ENCODE assay signal across 14 mouse cellular contexts in the genomic region with DNA sequence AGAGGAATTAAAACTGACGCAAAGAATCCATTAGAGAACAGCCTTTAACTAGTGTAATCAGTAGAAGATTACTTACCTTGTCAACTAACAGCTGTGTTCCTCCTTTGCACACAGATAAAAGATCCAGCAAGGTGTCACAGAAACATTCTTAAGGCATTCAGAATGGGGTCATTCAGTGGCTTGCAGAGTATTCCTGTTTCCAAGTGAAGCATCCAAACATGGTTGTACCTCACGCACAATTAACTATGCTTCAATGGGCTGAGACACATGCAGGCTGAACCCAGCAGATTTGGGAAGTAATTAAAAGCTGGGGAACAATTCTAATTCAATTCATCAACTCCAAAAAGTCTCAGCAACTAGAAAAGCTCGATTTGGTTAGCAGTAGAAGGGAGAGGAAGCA.
"Had no signal": no experiment of that assay in that cellular context is flagged by ENCODE, and none has a peak within 500 bp of the region (broad histone marks: within the 10 kb centered on the region; RNA-seq: fewer than 3 reads in every experiment).

No protein-coding gene starts in this region.

- H3K9me3 ChIP-seq: limb, embryonic 12.5 days; liver, embryonic 13.5 days; lung, embryonic 15.5 days; midbrain, embryonic 15.5 days had no signal

- H3K27ac ChIP-seq: limb, embryonic 12.5 days; liver, embryonic 13.5 days; lung, embryonic 15.5 days; macrophage; midbrain, embryonic 15.5 days had no signal

- DNase-seq: kidney, adult 8-10 months; kidney, postnatal 36 days; layer of hippocampus, adult 9-11 months; liver; liver, embryonic 13.5 days; liver, postnatal 0 days; lung, postnatal 14 days; right cerebral cortex, adult 18-20 months; right cerebral cortex, postnatal 25 days; thymus, postnatal 36 days had no signal

- H3K36me3 ChIP-seq: limb, embryonic 12.5 days; liver, embryonic 13.5 days; lung, embryonic 15.5 days; midbrain, embryonic 15.5 days had no signal

- H3K4me2 ChIP-seq: limb, embryonic 12.5 days; liver, embryonic 13.5 days; lung, embryonic 15.5 days; midbrain, embryonic 15.5 days had no signal

- H3K4me3 ChIP-seq: limb, embryonic 12.5 days; liver, embryonic 13.5 days; lung, embryonic 15.5 days; midbrain, embryonic 15.5 days had no signal

- H3K27me3 ChIP-seq: limb, embryonic 12.5 days; liver, embryonic 13.5 days; lung, embryonic 15.5 days; midbrain, embryonic 15.5 days had no signal

- ATAC-seq: liver, postnatal 0 days; midbrain, embryonic 15.5 days had no signal

- H3K4me1 ChIP-seq: limb, embryonic 12.5 days; liver, embryonic 13.5 days; lung, embryonic 15.5 days; midbrain, embryonic 15.5 days had no signal

- H3K9ac ChIP-seq: limb, embryonic 12.5 days; liver, embryonic 13.5 days; liver, postnatal 0 days; lung, embryonic 15.5 days; midbrain, embryonic 15.5 days had no signal
